Mouse (Mus musculus) cortical plate, adult 2 months (tissue): ENCODE measurements around the gene Ces1e.

ENCODE experiments used
- CTCF ChIP-seq: fragments of 200-500 bp; IDR thresholded peaks from 2 replicates; pipeline ENCODE4 v1.5.1; 2011; ENCODE audit warnings: mild to moderate bottlenecking, control low read depth, low read length; ENCODE audit not compliant: insufficient read depth; ENCODE audit errors: extremely low read depth
- POLR2A ChIP-seq: fragments of 200-500 bp; IDR thresholded peaks from 2 replicates; pipeline ENCODE4 v1.6.1; 2011; ENCODE audit warnings: mild to moderate bottlenecking, low read length, control low read depth; ENCODE audit not compliant: insufficient read depth; ENCODE audit errors: extremely low read depth

DNA sequence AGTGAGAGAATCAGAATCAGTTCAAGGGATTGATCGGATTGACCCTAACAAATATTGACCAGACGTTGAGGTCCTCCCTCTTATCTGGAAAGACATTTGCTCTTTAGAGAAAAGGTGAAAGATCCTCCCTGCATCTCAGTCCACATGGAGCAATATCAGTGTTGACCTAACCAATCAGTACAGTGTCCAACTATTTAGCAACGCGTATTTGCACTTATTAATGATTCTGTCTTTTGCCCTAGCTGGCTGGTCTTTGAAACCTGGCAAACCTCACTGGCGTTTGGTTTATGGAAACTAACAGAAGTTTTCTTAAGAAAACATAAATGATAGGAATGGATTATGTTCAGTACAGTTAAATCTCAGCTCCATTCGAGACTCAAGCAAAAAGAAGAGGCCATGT lies 4.6 kb upstream of the Ces1e start:
- TF ChIP-seq POLR2A, result no peak
- no peak for TF ChIP-seq CTCF
